Mouse (Mus musculus) thymus, adult 2 months (tissue): Measurements from ENCODE around the gene Stum. TPM values are rescaled to one million over a fixed set of nuclear protein-coding genes. Genes with fewer than 3 reads are reported as not detected.

ENCODE experiments used
- DNase-seq: peaks from one replicate; pipeline ENCODE4 v3.0.0; 2021
- H3K27ac ChIP-seq: fragments of 200-500 bp; 2 replicates; pipeline ENCODE4 v1.5.1; 2012; ENCODE audit warnings: low read length, control low read depth; ENCODE audit not compliant: control insufficient read depth, insufficient read depth
- H3K27me3 ChIP-seq: fragments of 200-500 bp; 2 replicates; pipeline ENCODE4 v1.6.1; 2012; ENCODE audit warnings: mild to moderate bottlenecking, low read length, moderate library complexity, mixed read lengths; ENCODE audit not compliant: control insufficient read depth, insufficient read depth
- H3K36me3 ChIP-seq: fragments of 200-500 bp; 2 replicates; pipeline ENCODE4 v1.6.1; 2012; ENCODE audit warnings: mild to moderate bottlenecking, low read length, moderate library complexity; ENCODE audit not compliant: control insufficient read depth, insufficient read depth
- H3K4me1 ChIP-seq: fragments of 200-500 bp; replicated peaks from 2 replicates; pipeline ENCODE4 v1.6.1; 2012; ENCODE audit warnings: low read length; ENCODE audit not compliant: control insufficient read depth, insufficient read depth
- H3K4me3 ChIP-seq: fragments of 200-500 bp; 2 replicates; pipeline ENCODE4 v1.5.1; 2012; ENCODE audit warnings: mild to moderate bottlenecking, low read length, control low read depth, moderate library complexity; ENCODE audit not compliant: control insufficient read depth, insufficient read depth
- CTCF ChIP-seq: fragments of 200-500 bp; IDR thresholded peaks from 2 replicates; pipeline ENCODE4 v1.5.1; 2012; ENCODE audit warnings: mild to moderate bottlenecking, control low read depth, low read length, moderate library complexity, borderline replicate concordance; ENCODE audit not compliant: control insufficient read depth, poor library complexity, insufficient read depth; ENCODE audit errors: extremely low read depth
- POLR2A ChIP-seq: fragments of 200-500 bp; IDR thresholded peaks from 2 replicates; pipeline ENCODE4 v1.6.1; 2012; ENCODE audit warnings: mild to moderate bottlenecking, low read length, control low read depth, moderate library complexity; ENCODE audit not compliant: control insufficient read depth, poor library complexity, insufficient read depth; ENCODE audit errors: extremely low read depth
- WGBS: fragments of 180-500 bp; shearing (Covaris S2); methylation state at CpG from one replicate; pipeline ENCODE4 v1.1.7; 2018; 5-methylcytosine and 5-hydroxymethylcytosine counted together
- polyA plus RNA-seq: library from polyadenylated mRNA; depleted of rRNA; stranded (reverse); fragments of >200 nt; gene quantifications from 2 replicates; pipeline ENCODE4 v1.2.3, GENCODE M21; 2012

Gene Stum
- polyA plus RNA-seq, 1 experiment = 1.3 TPM

DNA sequence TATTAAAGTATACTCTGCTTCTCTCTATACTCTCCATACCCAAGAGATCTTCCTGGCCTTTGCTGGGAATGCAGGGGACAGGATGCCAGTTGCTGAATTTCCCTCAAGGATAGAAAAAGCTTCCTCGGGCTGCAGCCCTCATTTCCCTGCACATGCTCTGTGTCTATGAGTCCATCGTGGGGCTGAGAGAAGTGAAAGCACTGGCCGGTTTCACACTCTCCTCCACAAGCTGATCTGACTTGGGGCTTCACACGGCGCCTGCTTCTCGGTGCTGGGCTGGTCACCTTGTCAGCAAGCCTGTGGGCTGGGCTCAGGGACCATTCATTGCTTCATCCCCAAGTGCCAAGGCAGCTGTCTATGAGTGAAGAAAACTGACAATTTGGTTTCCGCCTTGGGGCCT, 25.4 kb upstream of the Stum start:
- Histone ChIP-seq H3K4me1 (peaks cover 2% of the 10 kb centered on the region), H3K27me3 (no peaks in the 10 kb centered on the region), H3K36me3 (no peaks in the 10 kb centered on the region), H3K27ac (no peak overlapping the region), H3K4me3 (no peak overlapping the region)
- TF ChIP-seq CTCF (no peak), POLR2A (no peak)
- DNase-seq = no peak
- 81% methylated on average over 7 of the region's 7 CpGs for WGBS

DNA sequence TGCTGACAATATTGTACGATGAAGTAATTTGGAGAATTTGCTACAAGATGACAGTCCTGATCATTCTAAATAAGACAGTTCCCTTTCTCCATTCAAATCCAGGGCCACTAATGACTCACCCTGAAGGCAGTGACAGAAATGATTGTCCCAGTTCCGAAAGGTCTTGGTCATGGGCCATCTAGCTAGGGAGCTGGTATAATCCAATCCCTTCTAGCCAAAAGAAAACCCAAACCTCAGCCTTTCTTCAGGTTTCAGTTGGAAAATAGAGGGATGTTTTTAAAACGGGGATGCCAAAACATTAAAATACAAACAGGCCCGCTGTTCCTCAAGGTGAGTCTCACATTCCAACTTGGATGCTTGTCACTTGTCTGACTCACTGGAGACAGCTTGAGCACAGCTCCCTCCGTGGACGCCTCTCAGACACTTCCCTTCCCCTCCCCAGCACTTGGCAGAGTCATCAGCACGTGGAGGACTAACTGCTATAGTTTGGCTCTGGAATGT, 24.0 kb upstream of the Stum start:
- 81% methylated on average over 7 of the region's 7 CpGs for WGBS
- H3K27me3 ChIP-seq = no peaks in the 10 kb centered on the region

GRCm38 (mm10) chr1:180506341-180506740, 23.0 kb upstream of the Stum start:
- no peak overlapping the region for H3K4me3 ChIP-seq
- no peak overlapping the region for H3K27ac ChIP-seq
- TF ChIP-seq CTCF (no peak), POLR2A (no peak)

More for the DNA sequence above, 24.0 kb upstream of the Stum start:
- TF ChIP-seq CTCF (no peak), POLR2A (no peak)
- no peak overlapping the region for H3K27ac ChIP-seq
- H3K4me3 ChIP-seq = no peak overlapping the region
- no peaks in the 10 kb centered on the region for H3K36me3 ChIP-seq
- DNase-seq = no peak
- peaks cover 2% of the 10 kb centered on the region for H3K4me1 ChIP-seq

DNA sequence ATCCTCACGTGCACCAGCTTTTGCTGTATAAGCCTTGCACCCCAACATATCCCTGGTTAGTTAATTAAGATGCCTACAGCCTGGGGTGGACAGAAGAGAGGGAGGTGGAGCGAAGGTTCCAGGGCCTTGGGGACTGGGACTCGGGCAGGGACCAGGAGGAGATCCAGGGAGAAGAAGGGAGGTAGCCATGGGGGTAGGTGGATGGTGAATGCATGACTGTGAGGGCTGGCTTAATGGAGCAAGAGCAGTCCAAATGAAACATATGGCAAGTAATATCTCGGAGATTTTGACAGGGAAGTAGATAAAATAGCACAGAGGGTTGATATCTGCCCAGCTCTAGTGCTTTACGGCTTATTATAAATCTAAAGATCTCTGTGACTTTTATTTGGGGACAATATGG, 21.6 kb upstream of the Stum start:
- TF ChIP-seq CTCF = no peak
- no peak for TF ChIP-seq POLR2A
- WGBS = 95% methylated on average over 5 of the region's 5 CpGs
- H3K4me3 ChIP-seq = no peak overlapping the region
- H3K36me3 ChIP-seq = no peaks in the 10 kb centered on the region
- no peaks in the 10 kb centered on the region for H3K4me1 ChIP-seq
- no peak overlapping the region for H3K27ac ChIP-seq
- no peaks in the 10 kb centered on the region for H3K27me3 ChIP-seq
- DNase-seq = no peak

More at GRCm38 (mm10) chr1:180506341-180506740, 23.0 kb upstream of the Stum start:
- WGBS = 93% methylated on average over 7 of the region's 7 CpGs
- Histone ChIP-seq H3K36me3 (no peaks in the 10 kb centered on the region), H3K27me3 (no peaks in the 10 kb centered on the region), H3K4me1 (peaks cover 2% of the 10 kb centered on the region)
- no peak for DNase-seq

DNA sequence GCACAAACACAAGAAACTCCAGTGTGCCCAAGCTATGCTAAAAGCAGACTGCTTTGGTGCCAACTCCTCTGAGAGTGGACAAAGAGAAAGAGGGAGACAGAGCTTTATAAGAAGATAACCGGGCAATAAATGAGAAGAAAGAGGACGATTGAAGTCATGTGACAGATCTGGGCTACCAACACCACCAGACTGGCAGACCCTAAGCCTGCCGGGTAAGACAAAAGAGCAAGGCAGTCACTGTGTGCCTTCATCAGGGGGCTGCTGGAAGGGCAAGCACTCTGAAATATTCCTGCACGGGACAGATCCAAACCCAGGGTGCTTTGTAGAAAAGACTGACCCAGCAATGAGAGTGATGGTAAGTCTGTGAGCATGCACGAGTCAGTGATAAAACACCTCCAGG, 20.2 kb upstream of the Stum start:
- H3K36me3 ChIP-seq = no peaks in the 10 kb centered on the region
- WGBS = 90% methylated on average over 5 of the region's 5 CpGs
- no peaks in the 10 kb centered on the region for H3K27me3 ChIP-seq

GRCm38 (mm10) chr1:180502566-180502965, 19.3 kb upstream of the Stum start:
- Histone ChIP-seq H3K27me3 (no peaks in the 10 kb centered on the region), H3K4me3 (no peak overlapping the region), H3K4me1 (no peaks in the 10 kb centered on the region), H3K27ac (no peak overlapping the region), H3K36me3 (no peaks in the 10 kb centered on the region)
- DNase-seq = no peak
- TF ChIP-seq POLR2A (no peak), CTCF (no peak)
- WGBS = 92% methylated on average over 4 of the region's 4 CpGs

More for the DNA sequence above, 20.2 kb upstream of the Stum start:
- Histone ChIP-seq H3K4me1 (no peaks in the 10 kb centered on the region), H3K4me3 (no peak overlapping the region), H3K27ac (no peak overlapping the region)
- no peak for DNase-seq
- TF ChIP-seq POLR2A (no peak), CTCF (no peak)

GRCm38 (mm10) chr1:180500641-180501040, 17.3 kb upstream of the Stum start:
- Histone ChIP-seq H3K36me3 (no peaks in the 10 kb centered on the region), H3K27ac (no peak overlapping the region), H3K4me1 (peaks cover 6% of the 10 kb centered on the region), H3K27me3 (no peaks in the 10 kb centered on the region), H3K4me3 (no peak overlapping the region)
- WGBS = 88% methylated on average over 5 of the region's 5 CpGs
- TF ChIP-seq CTCF (no peak), POLR2A (no peak)
- DNase-seq = no peak
